Comparison of ENCODE assay signal across 9 mouse cellular contexts in genomic region chr19:60553501-60553900, GRCm38 (mm10). TPM values are rescaled to one million over a fixed set of nuclear protein-coding genes. Genes with fewer than 3 reads are reported as not detected.
A peak's percentile ranks its signal among the peaks of the same experiment; 100 is the strongest.
DNase-seq lines count a peak whose midpoint lies in the region; ATAC-seq and TF ChIP-seq lines count a peak whose summit lies in the region.
"Had no signal": no experiment of that assay in that cellular context is flagged by ENCODE, and none has a peak within 500 bp of the region (broad histone marks: within the 10 kb centered on the region; RNA-seq: fewer than 3 reads in every experiment).

No protein-coding gene starts in this region.

- intact Hi-C loops in heart, adult 2 months (cut with DNase I): loop anchor here (5.0 to 10.0 kb wide), 2 partner anchors 86 to 119 kb away; partner anchors contain the start of gene Prlhr

- no peaks in the 10 kb centered on the region for H3K9me3 ChIP-seq in heart, embryonic 12.5 days (replicated peaks)
- H3K9me3 ChIP-seq in embryonic facial prominence, embryonic 14.5 days (ENCODE audit: control insufficient read depth, low read length): no peaks in the 10 kb centered on the region
- no peaks in the 10 kb centered on the region for H3K9me3 ChIP-seq in lung, postnatal 0 days (ENCODE audit: low read length)
- H3K9me3 ChIP-seq: embryonic facial prominence, embryonic 15.5 days had no signal

- TF ChIP-seq POLR2A in heart, adult 2 months (IDR thresholded peaks at IDR 0.05; ENCODE audit: insufficient read depth, low read depth, low read length): no peak

- no peak; the same call in 1 of the 2 replicates for TF ChIP-seq CTCF in heart, adult 2 months (IDR thresholded peaks at IDR 0.05)
- TF ChIP-seq CTCF in lung, postnatal 0 days (IDR thresholded peaks at IDR 0.05): peak; percentile 77

- H3K79me2 ChIP-seq in heart, adult 2 months (replicated peaks; ENCODE audit: control insufficient read depth, insufficient read depth, low read length): peaks cover 2% of the 10 kb centered on the region; the same call in 1 of the 2 replicates

- H3K27ac ChIP-seq in heart, adult 2 months: no peak overlapping the region
- no peak overlapping the region for H3K27ac ChIP-seq in heart, embryonic 12.5 days (ENCODE audit: poor library complexity, severe bottlenecking)
- no peak overlapping the region for H3K27ac ChIP-seq in embryonic facial prominence, embryonic 14.5 days (replicated peaks; ENCODE audit: low read depth, low read length)
- no peak overlapping the region for H3K27ac ChIP-seq in lung, postnatal 0 days (ENCODE audit: low read length)
- H3K27ac ChIP-seq: embryonic facial prominence, embryonic 15.5 days had no signal

- H3K4me3 ChIP-seq in heart, adult 2 months: no peak overlapping the region
- H3K4me3 ChIP-seq in heart, embryonic 12.5 days: no peak overlapping the region
- H3K4me3 ChIP-seq in embryonic facial prominence, embryonic 14.5 days (ENCODE audit: low read depth, low read length): no peak overlapping the region
- H3K4me3 ChIP-seq in lung, postnatal 0 days (ENCODE audit: low read depth, low read length): no peak overlapping the region
- H3K4me3 ChIP-seq: embryonic facial prominence, embryonic 15.5 days had no signal

- no peaks in the 10 kb centered on the region for H3K27me3 ChIP-seq in heart, adult 2 months (ENCODE audit: control insufficient read depth, insufficient read depth, low read length)
- H3K27me3 ChIP-seq in heart, embryonic 12.5 days (replicated peaks): no peaks in the 10 kb centered on the region
- H3K27me3 ChIP-seq in embryonic facial prominence, embryonic 14.5 days (replicated peaks; ENCODE audit: control insufficient read depth, insufficient read depth, low read length): no peaks in the 10 kb centered on the region
- H3K27me3 ChIP-seq in lung, postnatal 0 days (replicated peaks; ENCODE audit: insufficient read depth, low read length): no peaks in the 10 kb centered on the region
- H3K27me3 ChIP-seq: embryonic facial prominence, embryonic 15.5 days had no signal

- no peak overlapping the region for H3K4me2 ChIP-seq in heart, embryonic 12.5 days
- H3K4me2 ChIP-seq in embryonic facial prominence, embryonic 14.5 days (ENCODE audit: low read depth, low read length): no peak overlapping the region
- no peak overlapping the region for H3K4me2 ChIP-seq in lung, postnatal 0 days (replicated peaks; ENCODE audit: low read depth, low read length)
- H3K4me2 ChIP-seq: embryonic facial prominence, embryonic 15.5 days had no signal

- H3K4me1 ChIP-seq in heart, adult 2 months (ENCODE audit: control insufficient read depth, insufficient read depth, low read length): no peaks in the 10 kb centered on the region
- H3K4me1 ChIP-seq in heart, embryonic 12.5 days (replicated peaks): no peaks in the 10 kb centered on the region
- no peaks in the 10 kb centered on the region for H3K4me1 ChIP-seq in embryonic facial prominence, embryonic 14.5 days (ENCODE audit: control insufficient read depth, insufficient read depth, low read length)
- H3K4me1 ChIP-seq in lung, postnatal 0 days (ENCODE audit: insufficient read depth, low read depth, low read length): no peaks in the 10 kb centered on the region
- H3K4me1 ChIP-seq: embryonic facial prominence, embryonic 15.5 days had no signal

- DNase-seq in heart, adult 2 months: peak; percentile 29 to 67
- peak; percentile 53 for DNase-seq in CD4-positive helper T cell, adult 2 months (ENCODE audit: low read depth, low spot score)
- DNase-seq in adrenal gland, postnatal 10 days: peak; percentile 81
- DNase-seq in embryonic facial prominence, embryonic 14.5 days (ENCODE audit: low spot score): peak; percentile 35
- DNase-seq in kidney, postnatal 25 days: peak; percentile 55 to 79
- peak; percentile 56 for DNase-seq in lung, postnatal 0 days (ENCODE audit: low spot score)
- DNase-seq in spleen, adult 18-20 months: peak; percentile 8 to 64

- no peak for TF ChIP-seq EP300 in heart, adult 2 months (IDR thresholded peaks at IDR 0.05; ENCODE audit: insufficient read depth, low read depth, low read length)
- no peak for TF ChIP-seq EP300 in lung, postnatal 0 days (IDR thresholded peaks at IDR 0.05)

- H3K9ac ChIP-seq in heart, adult 2 months (ENCODE audit: low read depth, low read length): no peak overlapping the region
- no peak overlapping the region for H3K9ac ChIP-seq in heart, embryonic 12.5 days
- no peak overlapping the region for H3K9ac ChIP-seq in embryonic facial prominence, embryonic 14.5 days (ENCODE audit: low read depth, low read length)
- no peak overlapping the region for H3K9ac ChIP-seq in lung, postnatal 0 days (replicated peaks; ENCODE audit: low read depth)
- H3K9ac ChIP-seq: embryonic facial prominence, embryonic 15.5 days had no signal

- H3K36me3 ChIP-seq in heart, adult 2 months (ENCODE audit: control insufficient read depth, insufficient read depth, low read length): peaks cover 10% of the 10 kb centered on the region
- H3K36me3 ChIP-seq in heart, embryonic 12.5 days: peaks cover 24% of the 10 kb centered on the region
- peaks cover 11% of the 10 kb centered on the region for H3K36me3 ChIP-seq in embryonic facial prominence, embryonic 14.5 days (ENCODE audit: control insufficient read depth, insufficient read depth, low read length)
- H3K36me3 ChIP-seq in lung, postnatal 0 days (ENCODE audit: insufficient read depth, low read length): no peaks in the 10 kb centered on the region

- ATAC-seq in heart, embryonic 12.5 days (ENCODE audit: insufficient number of reproducible peaks, low FRiP score): no peak
- no peak for ATAC-seq in embryonic facial prominence, embryonic 14.5 days (ENCODE audit: low read depth)
- no peak for ATAC-seq in lung, postnatal 0 days

RNA-seq across cellular contexts. Expression of gene Cacul1, which starts 27.3 kb away (rescaled TPM):
- total RNA-seq in heart, adult 2 months (2021): 10 to 100 TPM; 27.4 to 27.8 TPM
- 5.8 and 10.8 TPM in 2 replicates for polyA plus RNA-seq in heart, adult 2 months (2012; rRNA removed)
- 23.5 and 27.8 TPM in 2 replicates for polyA plus RNA-seq in heart, embryonic 12.5 days (2016; fragmentation: Nextera tagmentation; extraction: Ambion mirVana)
- total RNA-seq in adrenal gland, postnatal 10 days (2021): 10 to 100 TPM; 36.6 to 42.0 TPM
- polyA plus RNA-seq in embryonic facial prominence, embryonic 14.5 days (2014; fragmentation: Nextera tagmentation; extraction: Ambion mirVana): 23.6 and 24.0 TPM in 2 replicates
- polyA plus RNA-seq in lung, postnatal 0 days (2015; fragmentation: Nextera tagmentation; extraction: Ambion mirVana): 12.0 and 12.5 TPM in 2 replicates
